Mouse (Mus musculus) inflammation-experienced regulatory T-cells, adult 16 weeks (primary cell): ENCODE measurements around the gene Mamld1. TPM values are rescaled to one million over a fixed set of nuclear protein-coding genes. Genes with fewer than 3 reads are reported as not detected.

Experiments used
- polyA plus RNA-seq: library from polyadenylated mRNA; unstranded; fragments of 100-300 nt; shearing (Covaris generic); gene quantifications from one replicate; pipeline ENCODE4 v1.2.1, GENCODE M21; 2017

Gene Mamld1
- polyA plus RNA-seq = not detected

DNA sequence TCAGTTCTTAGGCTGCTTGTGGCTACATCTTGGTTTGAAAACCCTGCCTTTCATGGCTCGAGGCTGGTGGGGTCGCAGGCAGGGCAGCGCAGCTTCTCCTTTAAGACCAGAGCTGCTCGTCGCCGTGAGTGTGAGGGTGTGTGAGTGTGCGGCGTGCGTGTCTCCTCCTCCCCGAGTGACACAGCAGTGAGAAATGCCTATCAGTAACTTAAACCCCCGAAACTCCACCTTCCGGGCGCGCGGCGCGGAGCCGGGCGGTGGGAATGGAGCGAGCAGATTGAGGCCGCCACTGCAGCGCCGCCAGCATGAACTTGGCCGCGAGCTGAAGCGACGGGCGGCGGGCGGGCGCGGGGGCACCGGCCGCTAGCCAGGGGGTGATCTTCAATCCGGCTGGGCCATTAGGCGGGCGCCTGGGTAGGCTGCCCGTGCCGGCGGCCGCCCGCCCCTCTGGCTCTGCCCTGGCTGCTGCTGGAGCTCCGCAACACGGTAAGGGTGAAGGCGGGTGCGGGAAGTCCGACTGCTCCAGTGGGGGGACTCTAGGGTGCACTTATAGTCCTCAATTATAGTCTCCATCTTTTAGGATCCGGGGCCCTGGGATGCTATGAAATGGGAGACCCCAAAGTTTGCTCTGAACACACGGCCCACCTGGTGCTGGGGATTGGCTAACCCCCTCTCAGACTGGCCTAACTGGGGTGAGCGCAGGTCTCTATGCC, at the start of gene Mamld1:
TSS of gene Mamld1 (plus strand) at position 393 of the 713 bp plus-strand sequence.

Other genes with a start within 250 kb of the Mamld1 start
- 12.5 TPM for gene Mtm1, start 160.5 kb downstream of the Mamld1 start, polyA plus RNA-seq